Mouse (Mus musculus): ENCODE measurements around the gene Cd276. TPM values are rescaled to one million over a fixed set of nuclear protein-coding genes. Genes with fewer than 3 reads are reported as not detected.

The Cd276 gene
- total and polyA plus RNA-seq, 3 experiments, result 0.55 to 1.3 (median 0.78) TPM

- no peak for DNase-seq (ENCODE audit: extremely low read depth)
- in situ Hi-C loops (cut with MboI; ENCODE audit: low pct_ligation_motif_present, low pct_unique_long_range_greater_than_20kb, low sequenced_read_pairs), result no loop called here
These were observed 35.3 kb downstream of the Cd276 start for GRCm38 (mm10) chr9:58519953-58520352.

GRCm38 (mm10) chr9:58517866-58518750 lies 37.1 kb downstream of the Cd276 start:
- Histone ChIP-seq H3K4me2 (ENCODE audit: insufficient read depth, low read depth, poor library complexity, severe bottlenecking) (no peak overlapping the region), H3K36me3 (replicated peaks in 1 of 2; ENCODE audit: control insufficient read depth in 1 of 2, insufficient read depth in 1 of 2, low read length in 1 of 2) (no peaks in the 10 kb centered on the region), H3K9ac (ENCODE audit: insufficient read depth, low read depth) (peak overlapping the region; percentile 2; the same call in 1 of the 2 replicates), H3K4me3 (replicated peaks in 1 of 3; ENCODE audit: low read depth in 2 of 3, low read length in 2 of 3, poor library complexity in 1 of 3) (no peak overlapping the region), H3K27me3 (replicated peaks) (no peaks in the 10 kb centered on the region), H3K9me3 (replicated peaks; ENCODE audit: low read length) (no peaks in the 10 kb centered on the region), H3K79me2 (replicated peaks; ENCODE audit: control insufficient read depth, extremely low read depth, insufficient read depth, poor library complexity, severe bottlenecking) (no peaks in the 10 kb centered on the region), H3K27ac (ENCODE audit: insufficient read depth, low read depth) (peak overlapping the region; percentile 60), H3K4me1 (ENCODE audit: control insufficient read depth in 1 of 2, insufficient read depth in 2 of 2) (peaks cover 18 to 79% of the 10 kb centered on the region in 2 experiments)
- peak; percentile 70 for DNase-seq (ENCODE audit: extremely low read depth)
- TF ChIP-seq CHD2 (IDR thresholded peaks at IDR 0.05; ENCODE audit: low read length) (no peak), ZKSCAN1 (IDR thresholded peaks at IDR 0.05; ENCODE audit: borderline replicate concordance, low read depth, low read length) (no peak), RAD21 (IDR thresholded peaks at IDR 0.05; ENCODE audit: low read depth, low read length) (no peak), MYC (IDR thresholded peaks at IDR 0.05; ENCODE audit: low read depth, low read length) (peak; percentile 29; the same call in 1 of the 2 replicates), KAT2A (IDR thresholded peaks at IDR 0.05; ENCODE audit: insufficient replicate concordance, low read length) (no peak), UBTF (IDR thresholded peaks at IDR 0.05; ENCODE audit: low read depth, low read length) (no peak), PAX5 (IDR thresholded peaks at IDR 0.05; ENCODE audit: low read length) (no peak), MEF2A (IDR thresholded peaks at IDR 0.05; ENCODE audit: borderline replicate concordance, low read depth, low read length) (peak; percentile 59; the same call in 1 of the 2 replicates), MAX (IDR thresholded peaks at IDR 0.05; ENCODE audit: low read length) (peak; percentile 83), ETS1 (conservative IDR thresholded peaks at IDR 0.05; ENCODE audit: low read depth, low read length) (0 out of 2 replicates have a peak, but pooled peaks have one; percentile 25), USF1 (IDR thresholded peaks at IDR 0.05; ENCODE audit: low read depth, low read length) (peak; percentile 65), POLR2A (IDR thresholded peaks at IDR 0.05; ENCODE audit: low read depth, low read length) (no peak), IRF4 (IDR thresholded peaks at IDR 0.05; ENCODE audit: low read depth, low read length) (peak; percentile 23), EP300 (IDR thresholded peaks at IDR 0.05; ENCODE audit: low read length) (no peak), JUND (conservative IDR thresholded peaks at IDR 0.05; ENCODE audit: low read depth, low read length) (no peak; the same call in 1 of the 2 replicates), BHLHE40 (IDR thresholded peaks at IDR 0.05; ENCODE audit: low read depth, low read length) (peak; percentile 78), MAZ (IDR thresholded peaks at IDR 0.05; ENCODE audit: low read depth, low read length) (0 out of 2 replicates have a peak, but pooled peaks have one; percentile 16), ELF1 (IDR thresholded peaks at IDR 0.05; ENCODE audit: low read depth, low read length) (peak; percentile 43; the same call in 1 of the 2 replicates), USF2 (conservative IDR thresholded peaks at IDR 0.05; ENCODE audit: low read depth, low read length) (peak; percentile 42; the same call in 1 of the 2 replicates)
- dilution Hi-C loops (cut with MboI; ENCODE audit: extremely low pct_ligation_motif_present, extremely low pct_unique_long_range_greater_than_20kb, low sequenced_read_pairs), result no loop called here
- in situ Hi-C loops (cut with MboI; ENCODE audit: low pct_ligation_motif_present, low pct_unique_long_range_greater_than_20kb, low sequenced_read_pairs), result no loop called here

More at GRCm38 (mm10) chr9:58519953-58520352, 35.3 kb downstream of the Cd276 start:
- Histone ChIP-seq H3K9me3 (replicated peaks; ENCODE audit: low read length) (no peaks in the 10 kb centered on the region), H3K4me3 (replicated peaks in 1 of 3; ENCODE audit: low read depth in 2 of 3, low read length in 2 of 3, poor library complexity in 1 of 3) (no peak overlapping the region), H3K4me1 (ENCODE audit: control insufficient read depth in 1 of 2, insufficient read depth in 2 of 2) (peaks cover 17 to 67% of the 10 kb centered on the region in 2 experiments), H3K79me2 (replicated peaks; ENCODE audit: control insufficient read depth, extremely low read depth, insufficient read depth, poor library complexity, severe bottlenecking) (no peaks in the 10 kb centered on the region), H3K36me3 (replicated peaks in 1 of 2; ENCODE audit: control insufficient read depth in 1 of 2, insufficient read depth in 1 of 2, low read length in 1 of 2) (no peaks in the 10 kb centered on the region), H3K27me3 (replicated peaks) (no peaks in the 10 kb centered on the region), H3K27ac (ENCODE audit: insufficient read depth, low read depth) (no peak overlapping the region), H3K4me2 (ENCODE audit: insufficient read depth, low read depth, poor library complexity, severe bottlenecking) (no peak overlapping the region), H3K9ac (ENCODE audit: insufficient read depth, low read depth) (no peak overlapping the region)
- TF ChIP-seq RCOR1 (conservative IDR thresholded peaks at IDR 0.05; ENCODE audit: low read depth, low read length) (no peak), PAX5 (IDR thresholded peaks at IDR 0.05; ENCODE audit: low read length) (no peak), MYC (IDR thresholded peaks at IDR 0.05; ENCODE audit: low read depth, low read length) (no peak), SIN3A (IDR thresholded peaks at IDR 0.05; ENCODE audit: low read length) (no peak), MXI1 (IDR thresholded peaks at IDR 0.05; ENCODE audit: low read depth, low read length) (no peak), JUND (conservative IDR thresholded peaks at IDR 0.05; ENCODE audit: low read depth, low read length) (no peak), USF2 (conservative IDR thresholded peaks at IDR 0.05; ENCODE audit: low read depth, low read length) (no peak), ZKSCAN1 (IDR thresholded peaks at IDR 0.05; ENCODE audit: borderline replicate concordance, low read depth, low read length) (no peak), TBP (conservative IDR thresholded peaks at IDR 0.05; ENCODE audit: low read depth, low read length) (no peak), MEF2A (IDR thresholded peaks at IDR 0.05; ENCODE audit: borderline replicate concordance, low read depth, low read length) (no peak), NRF1 (IDR thresholded peaks at IDR 0.05; ENCODE audit: low read depth, low read length) (no peak), MAX (IDR thresholded peaks at IDR 0.05; ENCODE audit: low read length) (no peak), CHD2 (IDR thresholded peaks at IDR 0.05; ENCODE audit: low read length) (no peak)
- dilution Hi-C loops (cut with MboI; ENCODE audit: extremely low pct_ligation_motif_present, extremely low pct_unique_long_range_greater_than_20kb, low sequenced_read_pairs), result no loop called here
